Mouse (Mus musculus) E14TG2a.4 (cell line): ENCODE results near the gene Mtor.
A peak's percentile ranks its signal among the peaks of the same experiment; 100 is the strongest.

Source experiments
- H3K27me3 ChIP-seq: 2 replicates; pipeline ENCODE4 v1.6.1; 2014; ENCODE audit warnings: low read length, control low read depth; ENCODE audit not compliant: insufficient read depth
- H3K36me3 ChIP-seq: 2 replicates; pipeline ENCODE4 v1.6.1; 2014; ENCODE audit warnings: low read length, control low read depth; ENCODE audit not compliant: insufficient read depth
- H3K4me1 ChIP-seq: replicated peaks from 2 replicates; pipeline ENCODE4 v1.6.1; 2014; ENCODE audit warnings: low read depth, low read length, control low read depth
- H3K4me3 ChIP-seq: replicated peaks from 2 replicates; pipeline ENCODE4 v1.5.1; 2014; ENCODE audit warnings: mild to moderate bottlenecking, low read length
- H3K9me3 ChIP-seq: 2 replicates; pipeline ENCODE4 v1.6.1; 2014; ENCODE audit warnings: low read length, control low read depth
- CTCF ChIP-seq: conservative IDR thresholded peaks from 2 replicates; pipeline ENCODE4 v1.5.1; 2014; ENCODE audit warnings: low read length
- NANOG ChIP-seq: IDR thresholded peaks from 2 replicates; pipeline ENCODE4 v1.6.1; 2014; ENCODE audit warnings: borderline replicate concordance, low read length, mixed read lengths
- POU5F1 ChIP-seq: IDR thresholded peaks from 2 replicates; pipeline ENCODE4 v1.6.1; 2014; ENCODE audit warnings: low read length, borderline replicate concordance

Mtor gene

DNA sequence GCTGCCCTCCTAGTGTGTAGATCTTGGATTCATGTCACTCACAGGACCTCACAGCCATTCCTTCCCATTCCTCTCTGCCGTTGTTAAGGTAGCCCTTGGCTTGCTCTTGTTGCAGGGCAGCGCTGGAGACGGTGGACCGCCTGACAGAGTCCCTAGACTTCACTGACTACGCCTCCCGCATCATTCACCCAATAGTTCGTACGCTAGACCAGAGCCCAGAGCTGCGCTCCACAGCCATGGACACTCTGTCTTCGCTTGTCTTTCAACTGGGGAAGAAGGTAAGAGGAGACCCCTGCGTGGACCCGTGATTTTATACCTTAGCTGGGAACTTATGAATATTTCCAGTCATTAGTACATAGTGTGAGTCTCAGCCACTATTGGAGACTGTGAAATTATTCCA lies 36.1 kb downstream of the Mtor start:
- peaks cover 100% of the 10 kb centered on the region for H3K36me3 ChIP-seq
- H3K4me3 ChIP-seq = no peak overlapping the region
- H3K27me3 ChIP-seq = no peaks in the 10 kb centered on the region
- H3K9me3 ChIP-seq = peaks cover 11% of the 10 kb centered on the region
- peaks cover 13% of the 10 kb centered on the region for H3K4me1 ChIP-seq
- no peak for TF ChIP-seq CTCF
- no peak for TF ChIP-seq NANOG
- no peak for TF ChIP-seq POU5F1

DNA sequence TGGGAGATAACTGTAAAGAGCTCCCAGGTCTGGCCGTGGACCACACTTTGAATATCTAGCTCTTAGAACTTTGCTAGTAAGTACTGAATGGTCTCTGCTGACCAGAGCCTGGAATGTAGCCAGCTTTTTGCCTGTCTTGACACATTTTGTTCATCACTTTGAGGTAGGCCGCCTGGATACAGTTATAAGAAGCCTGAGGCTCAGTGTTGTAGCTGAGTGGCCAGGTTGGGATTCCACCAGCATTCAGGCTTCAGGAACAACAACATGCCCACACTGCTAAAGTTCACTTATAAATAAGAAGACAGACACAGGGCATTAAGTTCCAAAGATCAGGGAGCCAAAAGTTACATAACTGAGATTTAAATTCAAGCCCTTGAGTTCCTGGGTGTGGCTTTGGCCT lies 39.4 kb downstream of the Mtor start:
- peaks cover 13% of the 10 kb centered on the region for H3K4me1 ChIP-seq
- TF ChIP-seq CTCF (no peak), NANOG (no peak), POU5F1 (no peak)
- no peak overlapping the region for H3K4me3 ChIP-seq
- H3K9me3 ChIP-seq = peaks cover 11% of the 10 kb centered on the region
- H3K36me3 ChIP-seq = peaks cover 98% of the 10 kb centered on the region
- H3K27me3 ChIP-seq = no peaks in the 10 kb centered on the region

DNA sequence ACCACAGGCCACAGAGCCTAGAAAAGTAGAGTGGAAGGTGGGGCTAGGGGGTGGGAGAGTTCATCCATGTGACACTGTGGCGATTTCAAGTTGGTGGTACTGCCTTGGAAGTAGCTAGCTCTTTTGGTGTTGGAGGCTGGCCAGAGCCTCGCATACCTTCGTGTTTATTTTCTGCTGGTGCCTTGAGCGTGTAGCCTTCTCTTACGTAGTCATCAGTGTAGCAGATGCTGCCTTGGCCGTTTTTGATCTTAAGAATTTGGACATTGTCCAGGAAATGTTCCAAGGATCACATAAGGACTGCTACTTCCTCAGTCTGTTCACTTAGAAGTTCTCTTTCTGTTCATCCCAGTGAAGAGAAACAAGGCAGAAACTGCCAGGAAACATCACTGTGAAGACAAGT lies 42.1 kb downstream of the Mtor start:
- peaks cover 26% of the 10 kb centered on the region for H3K4me1 ChIP-seq
- H3K4me3 ChIP-seq = no peak overlapping the region
- peaks cover 11% of the 10 kb centered on the region for H3K9me3 ChIP-seq
- H3K36me3 ChIP-seq = peaks cover 95% of the 10 kb centered on the region
- TF ChIP-seq CTCF (no peak), NANOG (no peak), POU5F1 (no peak)
- no peaks in the 10 kb centered on the region for H3K27me3 ChIP-seq

DNA sequence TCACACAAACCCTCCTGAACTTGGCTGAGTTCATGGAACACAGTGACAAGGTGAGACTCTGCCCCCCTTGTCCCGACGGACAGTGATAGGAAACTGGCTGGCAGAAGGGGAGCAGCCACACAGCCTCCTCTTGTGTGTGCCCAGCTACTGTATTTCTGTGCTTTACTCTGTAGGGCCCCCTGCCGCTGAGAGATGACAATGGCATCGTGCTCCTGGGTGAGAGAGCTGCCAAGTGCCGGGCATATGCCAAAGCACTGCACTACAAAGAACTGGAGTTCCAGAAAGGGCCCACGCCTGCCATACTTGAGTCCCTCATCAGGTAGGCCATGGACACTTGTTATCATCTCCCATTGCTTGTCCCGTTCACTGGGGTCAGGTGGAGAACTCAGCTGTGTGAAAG lies 43.0 kb downstream of the Mtor start:
- peaks cover 10% of the 10 kb centered on the region for H3K9me3 ChIP-seq
- TF ChIP-seq CTCF (no peak; the same call in 1 of the 2 replicates), NANOG (no peak), POU5F1 (no peak)
- no peaks in the 10 kb centered on the region for H3K27me3 ChIP-seq
- no peak overlapping the region for H3K4me3 ChIP-seq
- peaks cover 93% of the 10 kb centered on the region for H3K36me3 ChIP-seq
- H3K4me1 ChIP-seq = peaks cover 34% of the 10 kb centered on the region

DNA sequence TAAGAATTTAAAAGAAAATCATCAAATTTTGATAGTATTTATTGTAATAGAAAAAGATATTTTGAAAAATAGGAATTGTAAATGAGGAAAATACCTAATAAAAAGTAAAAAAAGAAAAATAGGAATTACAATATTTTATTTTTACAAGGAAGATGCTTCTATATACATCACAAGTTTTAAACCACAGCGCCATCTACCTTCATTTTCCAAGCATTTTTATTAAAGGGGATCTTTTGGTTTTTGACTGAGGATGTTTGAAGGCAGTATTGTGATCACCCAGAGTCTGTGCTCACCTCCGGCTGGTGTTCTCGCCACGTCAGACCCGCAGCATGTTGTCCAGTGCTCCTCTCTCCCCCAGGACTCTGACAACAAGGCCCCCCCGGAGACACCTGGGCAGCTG lies 46.7 kb downstream of the Mtor start:
- TF ChIP-seq CTCF (no peak), POU5F1 (no peak), NANOG (no peak)
- Histone ChIP-seq H3K27me3 (no peaks in the 10 kb centered on the region), H3K9me3 (no peaks in the 10 kb centered on the region), H3K4me1 (peaks cover 23% of the 10 kb centered on the region), H3K4me3 (no peak overlapping the region), H3K36me3 (peaks cover 90% of the 10 kb centered on the region)

DNA sequence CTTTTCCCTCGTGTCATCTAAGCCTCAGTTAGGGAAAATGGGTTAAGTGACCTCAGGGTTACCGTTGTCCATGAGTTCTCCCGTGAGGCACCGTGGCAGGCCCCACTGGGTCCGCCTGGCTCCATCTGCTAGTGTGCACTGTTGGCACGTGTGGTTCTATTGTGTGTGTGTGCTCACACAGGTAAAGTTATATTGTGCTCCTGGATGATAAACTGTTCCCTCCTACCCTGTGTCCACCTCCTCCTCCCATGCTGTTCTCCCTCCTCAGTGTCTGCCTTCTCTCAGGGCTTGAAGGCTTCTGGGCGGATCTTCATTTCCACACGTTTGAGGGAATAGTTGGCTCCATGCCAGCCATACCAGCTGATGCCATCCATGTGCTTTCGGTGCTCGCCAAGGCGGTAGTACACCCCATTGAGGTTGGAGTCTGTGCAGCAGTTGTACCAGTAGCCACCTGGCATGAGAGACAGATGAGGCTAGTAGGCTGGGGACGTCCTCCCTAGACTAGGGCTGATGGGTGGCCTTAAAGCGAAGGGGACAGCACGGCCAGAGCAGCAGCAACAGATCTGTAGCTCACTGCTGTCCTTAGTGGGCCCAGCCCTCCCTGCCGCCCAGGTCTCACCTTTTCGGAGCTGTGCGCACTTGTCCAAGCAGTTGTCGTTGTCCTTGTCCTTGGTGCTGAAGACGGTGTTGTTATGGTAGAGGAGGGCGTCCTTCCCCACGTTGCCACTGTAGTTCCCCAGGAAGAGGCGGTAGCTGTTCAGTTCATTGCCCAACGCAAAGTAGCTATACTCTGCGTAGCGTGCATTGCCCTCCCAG lies 47.7 kb downstream of the Mtor start:
- peak overlapping the region; percentile 35; the same call in 1 of the 2 replicates for H3K4me3 ChIP-seq
- peaks cover 90% of the 10 kb centered on the region for H3K36me3 ChIP-seq
- no peaks in the 10 kb centered on the region for H3K9me3 ChIP-seq
- TF ChIP-seq NANOG (no peak), CTCF (no peak), POU5F1 (no peak)
- H3K4me1 ChIP-seq = peaks cover 25% of the 10 kb centered on the region
- H3K27me3 ChIP-seq = no peaks in the 10 kb centered on the region

DNA sequence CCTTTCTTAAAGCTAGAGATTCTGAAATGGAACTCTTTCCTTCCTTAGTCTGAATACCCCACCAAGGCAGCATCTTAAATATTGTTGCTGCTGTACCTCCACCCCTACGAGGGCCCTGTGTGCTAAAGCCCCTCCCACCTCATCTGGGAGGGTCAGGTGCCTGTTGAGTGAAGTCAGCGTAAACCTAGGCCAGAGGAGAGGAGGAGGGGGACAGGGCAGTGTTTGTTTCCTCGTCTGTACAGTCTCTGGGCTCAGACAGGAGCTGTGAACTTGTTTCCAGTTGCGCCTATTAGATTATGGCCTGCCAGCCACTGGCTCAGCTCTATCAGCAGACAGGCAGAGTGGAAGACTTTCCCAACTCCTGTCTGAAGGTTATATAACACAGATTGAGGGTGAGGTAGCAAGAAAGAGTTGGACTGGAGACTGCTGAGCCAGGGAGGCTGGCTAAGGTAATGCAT lies 52.0 kb downstream of the Mtor start, which contains the start of gene Angptl7:
Gene Angptl7, minus strand, starts transcription at position 51 of the 458 bp plus-strand sequence.
- Histone ChIP-seq H3K4me3 (no peak within 1 kb of the TSS), H3K9me3 (no peaks in the 10 kb centered on the region), H3K36me3 (peaks cover 88% of the 10 kb centered on the region), H3K4me1 (peaks cover 11% of the 10 kb centered on the region), H3K27me3 (no peaks in the 10 kb centered on the region)
- no peak for TF ChIP-seq CTCF
- TF ChIP-seq POU5F1 = no peak
- TF ChIP-seq NANOG = no peak

DNA sequence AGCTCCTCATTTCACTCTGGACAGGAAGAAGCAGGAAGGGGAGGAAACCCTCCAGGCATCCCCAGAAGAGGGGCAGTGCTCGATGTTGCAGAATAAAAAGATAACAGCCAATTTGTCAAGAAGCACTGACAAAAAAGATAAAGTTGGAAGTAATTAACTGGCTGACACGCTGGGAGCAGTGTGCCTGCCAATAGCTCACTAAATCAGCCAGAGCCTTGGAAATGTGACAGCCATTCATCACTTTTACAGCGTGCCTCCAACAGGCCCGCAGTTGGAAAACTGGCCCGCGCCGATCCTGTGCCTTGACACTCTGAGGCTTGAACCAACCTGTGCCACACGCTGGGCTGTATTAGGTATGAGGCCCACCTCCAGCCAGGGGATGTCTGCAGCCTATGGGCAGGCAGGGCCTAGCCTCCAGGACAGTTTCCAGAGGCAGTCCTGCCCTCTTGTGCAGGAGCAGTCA lies 56.1 kb downstream of the Mtor start:
- TF ChIP-seq POU5F1 = no peak
- TF ChIP-seq CTCF = no peak
- TF ChIP-seq NANOG = no peak

More for the DNA sequence above, 56.1 kb downstream of the Mtor start:
- Histone ChIP-seq H3K9me3 (peaks cover 12% of the 10 kb centered on the region), H3K4me3 (no peak overlapping the region), H3K27me3 (no peaks in the 10 kb centered on the region), H3K4me1 (peaks cover 2% of the 10 kb centered on the region; the same call in 1 of the 2 replicates), H3K36me3 (peaks cover 85% of the 10 kb centered on the region)
